Mouse (Mus musculus): ENCODE results near the gene Akr1c14.

DNA sequence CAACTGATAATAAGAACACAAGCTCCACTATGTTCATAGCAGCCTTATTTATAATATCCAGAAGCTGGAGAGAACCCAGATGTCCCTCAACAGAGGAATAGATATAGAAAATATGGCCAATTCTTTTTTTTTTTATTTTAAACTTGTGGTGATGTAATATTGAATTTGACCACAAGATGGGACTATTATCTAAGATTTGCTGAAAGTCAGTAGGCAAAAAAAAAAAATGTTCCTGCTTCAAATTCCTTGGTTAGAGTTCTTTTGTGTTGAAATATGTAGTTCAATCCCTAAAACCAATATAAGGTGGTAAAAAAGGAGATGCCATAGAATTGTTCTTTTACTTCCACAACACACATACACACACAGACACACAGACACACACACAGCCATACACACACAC lies 35.0 kb upstream of the Akr1c14 start:
- TF ChIP-seq CTCF (IDR thresholded peaks at IDR 0.05; ENCODE audit: low read depth), result no peak; the same call in 1 of the 2 replicates
- TF ChIP-seq EP300 (IDR thresholded peaks at IDR 0.05; ENCODE audit: low read depth), result no peak

Measured in heart, postnatal 0 days (tissue).